Mouse (Mus musculus) frontal cortex, postnatal 36 days (tissue): ENCODE results near the gene Olfr800.

Experiments used
- DNase-seq, 2 experiments: peaks; one replicate each; pipeline ENCODE4 v3.0.0; 2022; ENCODE audit warnings: low spot score in 2 of 2

The Olfr800 gene

DNA sequence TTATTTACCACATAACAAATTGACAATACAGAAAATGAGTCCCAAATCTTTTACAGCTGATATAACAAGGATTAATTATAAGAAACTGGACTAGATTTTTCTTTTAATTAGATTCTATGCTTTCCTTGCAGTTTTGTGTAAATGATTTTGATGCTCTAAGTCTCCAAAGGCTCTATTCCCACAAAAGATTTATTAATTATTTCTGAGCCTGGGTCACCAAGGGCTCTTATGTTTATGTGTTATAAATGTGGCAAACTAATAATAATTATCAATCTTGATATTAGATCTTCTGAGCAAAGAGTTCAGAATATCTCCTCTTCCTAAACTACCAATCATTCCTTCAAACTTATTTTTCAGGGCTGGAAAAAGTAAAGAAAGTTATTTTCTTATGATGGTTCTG, at the start of gene Olfr800:
TSS of gene Olfr800 (plus strand) at position 301 of the 400 bp plus-strand sequence.
- no peak for DNase-seq

DNA sequence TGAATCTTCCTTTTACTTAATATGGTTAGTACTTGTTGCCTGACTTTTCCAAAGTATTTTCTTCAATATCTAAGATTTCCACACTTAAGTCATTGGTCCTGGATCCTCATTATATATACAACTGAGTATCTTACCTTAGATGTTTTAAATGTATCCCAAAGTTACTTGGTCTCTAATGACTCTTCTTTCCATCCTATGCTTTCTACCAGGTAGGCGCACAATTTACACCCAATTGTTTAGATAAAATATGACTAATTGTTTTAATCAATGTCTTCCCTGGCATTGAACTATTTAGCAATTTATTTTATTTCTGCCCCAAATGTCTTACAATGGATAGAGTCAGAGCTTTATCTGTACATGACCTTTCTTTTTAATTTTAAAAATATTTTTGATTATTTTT, 45.0 kb upstream of the Olfr800 start, which contains the start of gene Olfr796:
TSS of gene Olfr796 (minus strand) at position 101 of the 400 bp plus-strand sequence.
- no peak for DNase-seq

DNA sequence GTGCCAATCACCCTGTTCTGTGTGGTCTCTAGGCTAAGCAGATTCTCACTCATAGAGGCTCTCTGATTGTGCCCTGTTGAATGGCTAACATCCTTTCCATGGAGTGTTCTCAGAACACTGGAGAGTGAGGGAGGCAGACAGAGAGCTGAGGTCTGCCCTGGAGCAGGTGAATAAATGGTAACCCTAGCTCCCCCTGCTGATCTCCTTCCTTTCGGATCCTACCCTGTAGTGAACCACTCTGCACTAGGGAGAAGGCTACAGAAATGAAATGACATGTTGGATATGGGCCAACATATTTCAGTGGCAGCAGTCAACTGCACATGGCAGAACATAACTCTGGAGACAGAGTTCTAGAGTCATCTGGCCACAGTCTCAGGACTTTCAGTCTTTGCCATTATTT, 35.8 kb upstream of the Olfr800 start:
- DNase-seq: no peak

DNA sequence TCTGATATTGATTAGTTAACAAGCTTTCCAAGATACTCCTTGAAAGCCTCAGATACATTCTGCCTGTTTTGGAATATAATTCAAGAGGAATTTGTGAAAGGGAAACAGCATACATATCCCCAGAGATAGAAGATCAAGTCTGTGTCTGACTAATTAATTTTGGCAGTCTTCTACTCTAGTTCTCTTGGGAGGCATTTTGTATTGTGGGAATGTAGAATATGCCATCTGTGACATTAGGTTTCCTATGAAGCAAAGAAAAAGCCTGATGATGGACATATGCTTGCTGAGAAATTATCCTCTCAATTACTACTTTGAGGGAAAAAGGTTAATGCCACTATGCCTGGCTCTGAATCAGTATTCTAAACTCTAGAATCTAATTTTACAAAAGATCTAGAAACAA, 34.2 kb upstream of the Olfr800 start:
- no peak for DNase-seq

DNA sequence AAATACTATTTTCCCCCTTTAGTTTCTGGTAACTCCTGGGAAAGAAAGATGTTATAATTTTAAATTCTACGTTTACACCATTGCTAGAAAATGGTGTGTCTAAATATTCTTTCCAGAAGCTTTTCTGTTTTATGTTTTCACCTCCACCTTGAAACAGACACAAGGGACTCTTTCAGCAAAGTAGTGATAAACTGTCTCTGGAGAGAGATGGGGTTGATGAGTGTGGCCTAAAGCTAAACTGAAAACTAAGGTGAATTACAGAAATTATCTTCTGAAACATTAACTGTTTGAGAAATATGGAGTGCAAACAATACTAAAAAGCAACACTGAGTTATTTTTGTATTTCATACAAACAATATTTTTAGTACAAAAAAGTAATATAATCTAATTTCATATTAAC, 29.7 kb upstream of the Olfr800 start, which contains the start of gene Olfr798:
TSS of gene Olfr798 (minus strand) at position 101 of the 400 bp plus-strand sequence.
- DNase-seq: no peak

DNA sequence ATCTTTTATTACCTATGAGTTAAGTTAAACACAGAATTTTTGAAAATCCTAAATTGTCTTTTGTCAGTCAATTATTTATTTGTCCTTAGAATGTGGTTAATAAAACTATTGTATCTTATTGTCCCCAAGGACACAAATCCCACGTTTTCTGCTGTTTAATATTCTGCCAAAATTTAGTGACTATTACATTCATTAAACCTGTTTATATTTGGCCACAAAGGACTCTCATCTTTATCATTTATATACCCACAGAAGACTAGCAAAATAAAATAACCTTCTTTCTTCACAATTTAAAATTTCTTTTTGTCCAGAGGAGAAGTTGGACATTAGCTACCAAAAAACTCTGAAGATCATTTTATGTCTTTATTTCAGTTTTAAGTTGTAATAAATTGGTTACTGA, 20.3 kb upstream of the Olfr800 start, which contains the start of gene Olfr799:
TSS of gene Olfr799 (plus strand) at position 301 of the 400 bp plus-strand sequence.
- DNase-seq: no peak

DNA sequence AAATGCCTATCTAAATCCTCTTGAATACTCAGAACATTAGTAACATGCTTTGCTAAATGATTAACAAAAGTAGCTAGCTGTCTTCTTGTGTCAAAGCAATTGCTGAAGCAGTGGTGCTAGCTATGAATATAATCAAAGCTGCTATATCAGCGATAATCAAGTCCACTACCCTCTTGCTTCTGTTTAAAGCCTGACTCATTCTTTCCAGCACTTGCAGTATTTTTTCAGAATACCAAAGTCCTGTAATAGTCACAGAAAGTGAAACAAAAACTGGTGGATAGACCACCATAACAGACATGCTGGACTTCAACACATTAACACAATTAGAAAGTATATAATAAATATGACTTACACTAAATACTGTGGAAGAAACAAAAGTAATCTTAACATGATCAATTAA, 5.7 kb upstream of the Olfr800 start:
- DNase-seq: no peak

DNA sequence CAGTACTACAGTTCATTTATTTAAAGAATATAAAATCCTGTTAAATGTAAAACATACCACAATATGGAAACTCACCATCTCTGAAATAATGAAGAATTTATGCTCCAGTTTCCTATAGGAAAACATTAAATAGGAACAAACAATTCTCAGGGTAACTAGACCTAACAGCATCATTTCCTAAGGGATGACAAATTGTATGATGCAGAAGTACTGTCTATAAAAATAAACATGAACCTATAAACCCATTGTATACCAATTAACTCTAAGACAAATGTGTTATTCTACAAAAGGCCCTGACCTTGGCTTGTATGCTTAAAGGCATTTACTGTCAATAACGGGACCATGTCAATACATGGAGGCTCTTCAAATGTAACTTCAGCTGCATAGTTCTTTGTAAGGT, 16.3 kb downstream of the Olfr800 start, which contains the start of gene Olfr801:
TSS of gene Olfr801 (minus strand) at position 101 of the 400 bp plus-strand sequence.
- DNase-seq: no peak

DNA sequence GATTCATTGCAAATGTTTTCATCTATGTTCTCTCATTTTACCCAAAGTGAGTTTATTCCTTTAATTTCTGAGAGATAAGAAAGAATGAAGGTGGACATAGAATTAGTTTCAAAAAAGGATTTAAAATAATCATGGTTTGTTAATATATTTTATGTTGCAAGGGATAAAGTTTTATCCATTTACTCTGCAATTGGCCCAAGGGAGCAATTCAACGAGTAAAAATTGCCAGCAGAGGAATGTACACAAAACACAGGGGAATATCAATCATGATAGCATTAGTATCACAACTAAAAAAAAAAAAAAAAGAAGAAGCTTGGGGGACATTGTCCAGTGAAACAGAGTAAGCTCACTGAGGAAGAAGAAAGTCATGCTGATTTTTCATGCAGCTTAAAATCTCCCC, 30.6 kb downstream of the Olfr800 start, which contains the start of gene Olfr802:
TSS of gene Olfr802 (minus strand) at position 101 of the 400 bp plus-strand sequence.
- no peak for DNase-seq

DNA sequence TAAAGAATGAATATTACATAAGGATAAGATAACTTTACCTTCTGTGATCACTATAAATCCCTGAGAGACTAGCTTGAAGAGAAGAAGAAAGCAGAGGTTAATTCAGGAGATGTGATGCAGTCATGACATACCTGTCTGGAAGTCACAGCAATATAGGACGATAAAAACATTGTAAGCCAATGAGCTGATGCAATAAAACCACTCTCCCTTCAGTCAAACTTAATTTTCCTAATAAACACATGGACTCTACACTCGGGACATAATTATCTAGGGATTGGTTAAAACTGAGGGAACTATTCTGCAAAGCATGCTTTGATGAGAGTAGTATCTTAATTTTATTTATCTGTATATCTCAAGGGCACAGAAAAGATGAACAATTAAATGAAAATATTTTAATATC, 36.7 kb downstream of the Olfr800 start, which contains the start of gene Olfr803:
TSS of gene Olfr803 (minus strand) at position 101 of the 400 bp plus-strand sequence.
- no peak for DNase-seq

DNA sequence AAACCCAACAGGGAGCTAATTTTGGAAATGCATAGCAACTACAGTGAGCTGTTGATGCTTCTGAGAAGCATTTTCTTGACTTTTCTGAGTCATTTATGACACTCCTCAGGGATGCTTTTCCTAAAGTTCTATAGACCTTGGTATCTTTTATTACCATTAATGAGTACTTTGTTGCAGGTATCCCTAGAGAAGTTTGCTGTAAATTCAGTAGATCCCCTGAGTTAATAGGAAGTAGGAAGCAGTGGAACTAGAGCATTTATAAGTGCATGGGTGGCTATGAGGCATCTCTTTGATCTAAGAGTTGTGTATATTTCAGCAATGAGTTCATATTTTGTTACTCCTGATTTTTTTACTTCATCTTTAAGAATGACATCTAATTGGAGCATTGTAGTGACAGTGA, 45.4 kb downstream of the Olfr800 start, which contains the start of gene Olfr804:
TSS of gene Olfr804 (plus strand) at position 301 of the 400 bp plus-strand sequence.
- DNase-seq: no peak
